Mouse (Mus musculus) ES-Bruce4 (cell line): ENCODE measurements around the gene Col5a1.

Source experiments
- CTCF ChIP-seq: IDR thresholded peaks from one replicate; pipeline ENCODE4 v1.8.1; 2011; ENCODE audit warnings: low read depth, low read length
- EP300 ChIP-seq: IDR thresholded peaks from 2 replicates; pipeline ENCODE4 v1.6.1; 2011; ENCODE audit warnings: low read depth, low read length; ENCODE audit not compliant: insufficient read depth
- POLR2A ChIP-seq: IDR thresholded peaks from one replicate; pipeline ENCODE4 v1.8.1; 2011; ENCODE audit warnings: low read length; ENCODE audit not compliant: insufficient read depth

DNA sequence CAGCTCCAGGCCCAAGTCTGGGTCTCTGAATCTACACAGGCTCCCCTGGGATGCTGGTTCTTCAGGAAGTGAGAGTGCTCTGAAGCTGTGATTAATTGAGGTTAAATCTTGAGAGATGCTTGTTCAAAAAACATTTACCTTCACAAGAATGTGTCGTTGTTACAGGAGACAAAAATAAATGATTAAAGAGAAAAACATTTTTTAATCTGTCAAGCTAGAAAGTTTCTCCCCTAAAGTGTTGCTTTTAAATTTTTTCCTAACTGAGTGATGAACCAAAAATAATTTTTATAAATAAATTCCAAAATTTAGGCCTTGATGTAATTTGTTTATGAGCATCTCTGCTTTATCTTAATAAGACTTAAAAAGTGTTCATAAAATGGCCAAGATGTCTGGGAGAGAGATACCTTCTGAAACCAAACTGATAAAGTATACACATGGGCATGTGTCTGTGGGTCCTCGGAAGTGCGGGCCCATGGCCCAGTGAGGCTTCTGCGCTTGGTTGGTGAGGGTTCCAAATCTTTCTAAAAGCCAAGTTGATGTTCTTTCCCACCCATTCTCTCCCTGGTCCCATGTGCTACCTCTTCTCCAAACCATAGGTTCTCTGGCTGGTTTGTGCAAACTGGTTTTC is 177.6 kb downstream of the Col5a1 start:
- TF ChIP-seq POLR2A (no peak), CTCF (no peak), EP300 (no peak)
